Mouse (Mus musculus) heart, embryonic 11.5 days (tissue): Measurements from ENCODE around the gene Tmem132a. TPM values are rescaled to one million over a fixed set of nuclear protein-coding genes. Genes with fewer than 3 reads are reported as not detected.

ENCODE experiments used
- ATAC-seq: fragments of 200-750 bp; cut with Nextera tagmentation; replicated peaks from 2 replicates; pipeline ENCODE4 v1.8.0; 2017; ENCODE audit warnings: moderate library complexity; ENCODE audit not compliant: insufficient number of reproducible peaks, low FRiP score, low TSS enrichment
- H3K27ac ChIP-seq: fragments of 300-500 bp; sonication (generic); 2 replicates; pipeline ENCODE4 v1.5.1; 2014; ENCODE audit warnings: mild to moderate bottlenecking, low read depth, low read length
- H3K27me3 ChIP-seq: fragments of 300-500 bp; sonication (generic); 2 replicates; pipeline ENCODE4 v1.6.1; 2014; ENCODE audit warnings: mild to moderate bottlenecking, low read length, mixed read lengths; ENCODE audit not compliant: control insufficient read depth, insufficient read depth
- H3K36me3 ChIP-seq: fragments of 300-500 bp; sonication (generic); 2 replicates; pipeline ENCODE4 v1.6.1; 2014; ENCODE audit warnings: mild to moderate bottlenecking, low read length, moderate library complexity, mixed read lengths; ENCODE audit not compliant: control insufficient read depth, insufficient read depth
- H3K4me1 ChIP-seq: fragments of 300-500 bp; sonication (generic); 2 replicates; pipeline ENCODE4 v1.6.1; 2014; ENCODE audit warnings: low read length; ENCODE audit not compliant: control insufficient read depth, insufficient read depth
- H3K4me2 ChIP-seq: fragments of 300-500 bp; sonication (generic); 2 replicates; pipeline ENCODE4 v1.6.1; 2014; ENCODE audit warnings: mild to moderate bottlenecking, moderate library complexity
- H3K4me3 ChIP-seq: fragments of 300-500 bp; sonication (generic); 2 replicates; pipeline ENCODE4 v1.5.1; 2014; ENCODE audit warnings: low read depth, low read length
- H3K9ac ChIP-seq: fragments of 300-500 bp; sonication (generic); 2 replicates; pipeline ENCODE4 v1.6.1; 2014; ENCODE audit warnings: mild to moderate bottlenecking, low read depth, low read length, moderate library complexity
- H3K9me3 ChIP-seq: fragments of 300-500 bp; sonication (generic); replicated peaks from 2 replicates; pipeline ENCODE4 v1.6.1; 2016; ENCODE audit warnings: low read length; ENCODE audit not compliant: control insufficient read depth
- WGBS: fragments of 180-500 bp; shearing (Covaris S2); extraction: QIAGEN DNeasy Blood & Tissue Kit; methylation state at CpG from one replicate; pipeline ENCODE4 v1.1.7; 2014; ENCODE audit not compliant: insufficient replicate concordance; 5-methylcytosine and 5-hydroxymethylcytosine counted together
- polyA plus RNA-seq: library from polyadenylated mRNA; unstranded; fragments of >200 nt; fragmentation: Nextera tagmentation; extraction: Ambion mirVana; gene quantifications from 2 replicates; pipeline ENCODE4 v1.2.1, GENCODE M21; 2014

The Tmem132a gene
- polyA plus RNA-seq, 1 experiment from 2014 or later: 35.5 TPM

GRCm38 (mm10) chr19:10846150-10846549 lies 23.6 kb downstream of the Tmem132a start:
- Histone ChIP-seq H3K36me3 (no peaks in the 10 kb centered on the region), H3K4me3 (no peak overlapping the region), H3K9me3 (no peaks in the 10 kb centered on the region), H3K4me2 (no peak overlapping the region), H3K4me1 (no peaks in the 10 kb centered on the region), H3K27ac (no peak overlapping the region), H3K9ac (no peak overlapping the region), H3K27me3 (peaks cover 4% of the 10 kb centered on the region; the same call in 1 of the 2 replicates)
- no peak for ATAC-seq
- WGBS: 62% methylated on average over 7 of the region's 7 CpGs

GRCm38 (mm10) chr19:10845454-10845853 lies 24.3 kb downstream of the Tmem132a start:
- no peaks in the 10 kb centered on the region for H3K4me1 ChIP-seq
- H3K27me3 ChIP-seq: peaks cover 4% of the 10 kb centered on the region; the same call in 1 of the 2 replicates
- H3K9me3 ChIP-seq: no peaks in the 10 kb centered on the region
- no peak overlapping the region for H3K4me2 ChIP-seq
- no peak for ATAC-seq
- no peak overlapping the region for H3K4me3 ChIP-seq
- 80% methylated on average over 3 of the region's 3 CpGs for WGBS
- H3K27ac ChIP-seq: no peak overlapping the region
- no peaks in the 10 kb centered on the region for H3K36me3 ChIP-seq
- no peak overlapping the region for H3K9ac ChIP-seq

- no peak for ATAC-seq
- Histone ChIP-seq H3K9me3 (no peaks in the 10 kb centered on the region), H3K27ac (no peak overlapping the region), H3K4me2 (no peak overlapping the region), H3K36me3 (no peaks in the 10 kb centered on the region), H3K27me3 (peaks cover 4% of the 10 kb centered on the region; the same call in 1 of the 2 replicates), H3K9ac (no peak overlapping the region), H3K4me3 (no peak overlapping the region), H3K4me1 (no peaks in the 10 kb centered on the region)
- 81% methylated on average over 5 of the region's 5 CpGs for WGBS
Measured at GRCm38 (mm10) chr19:10844206-10844605, 25.5 kb downstream of the Tmem132a start.

GRCm38 (mm10) chr19:10842914-10843313 lies 26.8 kb downstream of the Tmem132a start:
- H3K27ac ChIP-seq: no peak overlapping the region
- no peaks in the 10 kb centered on the region for H3K4me1 ChIP-seq
- no peaks in the 10 kb centered on the region for H3K36me3 ChIP-seq
- WGBS: 36% methylated on average over 24 of the region's 24 CpGs
- no peaks in the 10 kb centered on the region for H3K9me3 ChIP-seq
- H3K9ac ChIP-seq: no peak overlapping the region
- ATAC-seq: no peak
- H3K27me3 ChIP-seq: peaks cover 4% of the 10 kb centered on the region; the same call in 1 of the 2 replicates
- peak overlapping the region; percentile 17; the same call in 1 of the 2 replicates for H3K4me2 ChIP-seq
- no peak overlapping the region for H3K4me3 ChIP-seq

GRCm38 (mm10) chr19:10841721-10842626 lies 27.8 kb downstream of the Tmem132a start:
- WGBS: 45% methylated on average over 16 of the region's 16 CpGs
- no peaks in the 10 kb centered on the region for H3K4me1 ChIP-seq
- H3K4me3 ChIP-seq: no peak overlapping the region
- H3K27me3 ChIP-seq: peaks cover 4% of the 10 kb centered on the region; the same call in 1 of the 2 replicates
- H3K9ac ChIP-seq: no peak overlapping the region
- H3K36me3 ChIP-seq: no peaks in the 10 kb centered on the region
- H3K9me3 ChIP-seq: no peaks in the 10 kb centered on the region
- H3K4me2 ChIP-seq: no peak overlapping the region
- H3K27ac ChIP-seq: no peak overlapping the region
- no peak for ATAC-seq

- no peak for ATAC-seq
- H3K4me2 ChIP-seq: no peak within 1 kb of the TSS
- peaks cover 4% of the 10 kb centered on the region; the same call in 1 of the 2 replicates for H3K27me3 ChIP-seq
- H3K27ac ChIP-seq: no peak within 1 kb of the TSS
- no peaks in the 10 kb centered on the region for H3K4me1 ChIP-seq
- WGBS: 71% methylated on average over 15 of the region's 15 CpGs
- H3K4me3 ChIP-seq: no peak within 1 kb of the TSS
- H3K36me3 ChIP-seq: no peaks in the 10 kb centered on the region
- no peaks in the 10 kb centered on the region for H3K9me3 ChIP-seq
- no peak within 1 kb of the TSS for H3K9ac ChIP-seq
Measured at GRCm38 (mm10) chr19:10839010-10839892, 30.5 kb downstream of the Tmem132a start, which contains the start of gene Slc15a3. Gene Slc15a3 (plus strand): TSS chr19:10839727.

- H3K36me3 ChIP-seq: no peaks in the 10 kb centered on the region
- no peaks in the 10 kb centered on the region for H3K27me3 ChIP-seq
- no peaks in the 10 kb centered on the region for H3K9me3 ChIP-seq
- no peaks in the 10 kb centered on the region for H3K4me1 ChIP-seq
- 38% methylated on average over 3 of the region's 3 CpGs for WGBS
- no peak overlapping the region for H3K4me2 ChIP-seq
- no peak for ATAC-seq
- H3K27ac ChIP-seq: no peak overlapping the region
- no peak overlapping the region for H3K9ac ChIP-seq
- no peak overlapping the region for H3K4me3 ChIP-seq
Measured at GRCm38 (mm10) chr19:10835671-10836070, 34.1 kb downstream of the Tmem132a start.

- Histone ChIP-seq H3K27me3 (no peaks in the 10 kb centered on the region), H3K4me2 (no peak overlapping the region), H3K36me3 (no peaks in the 10 kb centered on the region), H3K9ac (no peak overlapping the region), H3K4me3 (no peak overlapping the region), H3K9me3 (no peaks in the 10 kb centered on the region), H3K4me1 (no peaks in the 10 kb centered on the region), H3K27ac (no peak overlapping the region)
- ATAC-seq: no peak
- WGBS: 71% methylated on average over 3 of the region's 3 CpGs
Measured at GRCm38 (mm10) chr19:10833611-10834010, 36.1 kb downstream of the Tmem132a start.
